1 mouse cellular context compared by ENCODE assay signal in the genomic region with DNA sequence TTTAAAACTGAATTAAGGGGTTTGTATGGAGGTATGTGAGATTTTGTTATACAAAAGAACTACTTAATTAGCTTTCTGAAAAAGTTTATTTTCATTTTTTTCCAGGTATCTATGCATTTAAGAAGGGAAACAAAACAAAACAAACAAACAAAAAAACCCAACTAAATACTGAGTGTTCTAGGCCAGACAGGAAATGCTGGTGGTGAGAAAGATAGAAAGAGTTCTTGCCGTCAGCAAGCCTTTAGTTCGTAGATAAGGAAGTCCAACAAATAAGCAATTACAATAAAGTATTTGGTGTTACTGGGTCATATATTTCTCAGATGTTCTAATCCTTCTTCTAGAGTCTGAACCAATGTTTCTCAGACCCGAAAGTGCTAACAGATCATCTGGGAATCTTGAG.
TF ChIP-seq lines count a peak whose summit lies in the region.

No protein-coding gene starts in this region.

TF ChIP-seq in MEL, 35 proteins besides CTCF, POLR2A, EP300 and RAD21 (continued from another document):
- TF ChIP-seq UBTF (IDR thresholded peaks at IDR 0.05; ENCODE audit: borderline replicate concordance, insufficient read depth, low read depth, low read length) (no peak), E2F4 (IDR thresholded peaks at IDR 0.05; ENCODE audit: borderline replicate concordance, low read depth, low read length) (no peak), BHLHE40 (IDR thresholded peaks at IDR 0.05; ENCODE audit: borderline replicate concordance, low read depth, low read length) (peak; percentile 19; the same call in 1 of the 2 replicates), JUND (IDR thresholded peaks at IDR 0.05; ENCODE audit: low read depth, low read length) (no peak), USF2 (IDR thresholded peaks at IDR 0.05; ENCODE audit: borderline replicate concordance in 1 of 2, insufficient read depth in 1 of 2, low read depth in 1 of 2, low read length in 2 of 2) (no peak), ETS1 (IDR thresholded peaks at IDR 0.05; ENCODE audit: low read depth, low read length) (peak; percentile 65; the same call in 1 of the 2 replicates), MAX (IDR thresholded peaks at IDR 0.05; ENCODE audit: low read length) (no peak)
